ENCODE assay signal across 23 mouse cellular contexts in the genomic region with DNA sequence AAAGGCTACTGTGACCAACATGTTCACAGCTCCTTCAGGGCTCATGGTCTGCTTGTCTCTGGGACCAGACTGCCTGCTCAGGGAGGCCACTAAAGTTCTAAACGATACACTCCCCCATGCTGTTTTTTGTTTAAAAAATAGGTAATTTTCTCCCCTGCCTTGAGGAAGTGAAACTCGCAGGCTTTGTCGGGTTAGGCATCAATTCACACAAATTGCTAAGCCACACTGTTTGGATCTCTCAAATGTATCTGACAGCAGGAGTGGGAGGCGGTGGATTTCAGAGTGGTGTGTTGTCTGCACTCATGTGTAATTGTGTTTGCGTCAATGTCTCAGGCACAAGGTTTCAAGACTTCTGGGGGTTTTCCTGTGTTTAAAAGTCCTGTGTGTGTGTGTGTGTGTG.
DNase-seq lines count a peak whose midpoint lies in the region; ATAC-seq and TF ChIP-seq lines count a peak whose summit lies in the region.
"Had no signal": no experiment of that assay in that cellular context is flagged by ENCODE, and none has a peak within 500 bp of the region (broad histone marks: within the 10 kb centered on the region; RNA-seq: fewer than 3 reads in every experiment).

No protein-coding gene starts in this region.

- no peak for DNase-seq in left cerebral cortex, adult 2 months (ENCODE audit: extremely low spot score in 1 of 2, low spot score in 2 of 2)
- no peak for DNase-seq in left cerebral cortex, postnatal 36 days (ENCODE audit: low spot score in 2 of 2)
- DNase-seq in B cell, adult 2 months, result peak; percentile 77 to 84
- DNase-seq in spleen, postnatal 36 days (ENCODE audit: low spot score in 2 of 2), result peak; percentile 76 to 79
- no peak for DNase-seq in heart, adult 18-20 months
- DNase-seq in urinary bladder, adult 2 months (ENCODE audit: low spot score), result no peak
- DNase-seq: adrenal gland, postnatal 10 days; cerebellum, adult 9-11 months; heart, postnatal 10 days; kidney, postnatal 25 days; liver, embryonic 13.5 days; lung, embryonic 14.5 days; right cerebral cortex, postnatal 14 days; thymus, adult 2 months; thymus, postnatal 4 days had no signal

- H3K4me3 ChIP-seq in left cerebral cortex, adult 2 months, result no peak overlapping the region
- H3K4me3 ChIP-seq: embryonic facial prominence, embryonic 12.5 days; forebrain, embryonic 12.5 days; heart, embryonic 12.5 days; hindbrain, embryonic 10.5 days; liver, embryonic 13.5 days had no signal

- intact Hi-C loops in left cerebral cortex, adult 2 months (cut with DNase I), result no loop called here
- intact Hi-C loops in left cerebral cortex, postnatal 36 days (cut with DNase I), result no loop called here

- H3K27ac ChIP-seq in left cerebral cortex, adult 2 months, result peak overlapping the region; percentile 54
- H3K27ac ChIP-seq: embryonic facial prominence, embryonic 12.5 days; forebrain, embryonic 12.5 days; hindbrain, embryonic 10.5 days; liver, embryonic 13.5 days; stomach, postnatal 0 days had no signal

- no peak for TF ChIP-seq CTCF in left cerebral cortex, adult 2 months (IDR thresholded peaks at IDR 0.05)

- 0 out of 2 replicates have a peak, but pooled peaks have one; percentile 18 for ATAC-seq in common myeloid progenitor, adult 5-6 weeks (replicated peaks; ENCODE audit: low read depth, poor library complexity, severe bottlenecking)
- ATAC-seq: activated CD4-positive, CD25-positive, alpha-beta regulatory T cell, adult 4 months; intestine, postnatal 0 days had no signal

Comparison
In these comparisons a context has a peak if more than half of its experiments do, and no peak if none do; other contexts are left out.
1. DNase-seq: peak in B cell, adult 2 months (2 of 2) and spleen, postnatal 36 days (2 of 2); none in left cerebral cortex, adult 2 months (0 of 2), left cerebral cortex, postnatal 36 days (0 of 2), heart, adult 18-20 months (0 of 2) and urinary bladder, adult 2 months (single experiment).